Mouse (Mus musculus): ENCODE results near the gene Clip4.

DNA sequence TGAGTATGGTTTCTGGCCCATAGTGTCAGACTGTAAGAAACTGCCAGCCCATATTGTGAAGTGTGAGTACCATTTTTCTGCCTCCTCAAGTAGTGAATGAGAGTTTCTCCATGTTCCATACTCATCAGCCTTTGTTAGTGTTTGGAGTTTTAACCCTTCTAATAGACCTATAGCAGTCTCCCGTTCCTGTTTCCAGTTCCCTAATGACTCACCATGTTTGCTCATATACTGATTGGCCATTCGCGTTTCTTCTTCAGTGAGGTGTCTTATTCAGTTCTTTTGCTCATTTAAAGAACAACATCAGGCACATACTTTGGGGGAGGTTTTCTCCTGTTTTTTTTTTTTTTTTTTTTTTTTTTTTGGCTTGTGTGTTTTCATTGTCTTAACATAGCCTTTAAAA, 2.4 kb downstream of the Clip4 start:
- TF ChIP-seq CTCF (conservative IDR thresholded peaks at IDR 0.05; ENCODE audit: low read length) = no peak
- TF ChIP-seq NANOG (IDR thresholded peaks at IDR 0.05; ENCODE audit: borderline replicate concordance, low read length) = no peak
- no peak for TF ChIP-seq POU5F1 (IDR thresholded peaks at IDR 0.05; ENCODE audit: borderline replicate concordance, low read length)

Measured in E14TG2a.4 (cell line).